24 mouse cellular contexts compared by ENCODE assay signal in the genomic region with DNA sequence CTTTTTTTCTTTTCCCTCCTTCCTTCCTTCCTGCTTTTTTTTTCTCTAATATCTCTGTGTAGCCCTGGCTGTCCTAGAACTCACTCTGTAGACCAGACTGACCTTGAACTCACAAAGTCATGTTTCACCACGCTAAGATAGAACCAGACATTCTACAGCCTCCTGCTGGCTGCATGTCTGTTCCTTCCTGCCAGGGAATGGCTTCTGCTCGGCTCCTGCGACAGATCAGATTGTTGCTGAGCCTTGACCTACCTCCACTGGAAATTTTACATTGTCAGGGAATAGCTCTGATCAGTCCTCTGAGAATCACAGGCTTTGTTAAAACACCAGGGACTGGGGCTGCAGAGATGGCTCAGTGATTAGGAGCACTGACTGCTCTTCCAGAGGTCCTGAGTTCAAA. TPM values are rescaled to one million over a fixed set of nuclear protein-coding genes. Genes with fewer than 3 reads are reported as not detected.
A peak's percentile ranks its signal among the peaks of the same experiment; 100 is the strongest.
DNase-seq lines count a peak whose midpoint lies in the region; ATAC-seq and TF ChIP-seq lines count a peak whose summit lies in the region.
"Had no signal": no experiment of that assay in that cellular context is flagged by ENCODE, and none has a peak within 500 bp of the region (broad histone marks: within the 10 kb centered on the region; RNA-seq: fewer than 3 reads in every experiment).

No protein-coding gene starts in this region.

- peaks cover 94% of the 10 kb centered on the region for H3K4me1 ChIP-seq in liver, embryonic 12.5 days
- H3K4me1 ChIP-seq in ES-E14 (ENCODE audit: control insufficient read depth in 2 of 2, insufficient read depth in 2 of 2, low read length in 2 of 2, poor library complexity in 1 of 2): peaks cover 3 to 16% of the 10 kb centered on the region in 2 experiments; a peak in 2 of 4 replicates
- H3K4me1 ChIP-seq: embryonic facial prominence, embryonic 12.5 days; forebrain, embryonic 13.5 days; forebrain, embryonic 15.5 days had no signal

- 73% methylated on average over 3 of the region's 3 CpGs for WGBS in liver, embryonic 12.5 days (ENCODE audit: insufficient replicate concordance)

- ATAC-seq in liver, embryonic 12.5 days: no peak
- ATAC-seq: activated CD4-positive, CD25-positive, alpha-beta regulatory T cell, adult 4 months; forebrain, embryonic 13.5 days; forebrain, embryonic 15.5 days; forebrain, postnatal 0 days had no signal

- H3K4me2 ChIP-seq in liver, embryonic 12.5 days: no peak overlapping the region
- H3K4me2 ChIP-seq: embryonic facial prominence, embryonic 12.5 days; forebrain, embryonic 13.5 days; forebrain, embryonic 15.5 days had no signal

- H3K9ac ChIP-seq in liver, embryonic 12.5 days: no peak overlapping the region
- no peak overlapping the region for H3K9ac ChIP-seq in ES-E14 (ENCODE audit: insufficient read depth, low read depth, low read length, poor library complexity, severe bottlenecking)
- H3K9ac ChIP-seq: embryonic facial prominence, embryonic 12.5 days; forebrain, embryonic 13.5 days; forebrain, embryonic 15.5 days; forebrain, postnatal 0 days had no signal

- no peak for DNase-seq in liver
- peak; percentile 44 for DNase-seq in ES-CJ7 (ENCODE audit: low read depth, low spot score)
- DNase-seq in ES-E14 (ENCODE audit: low read depth, low spot score): no peak
- DNase-seq in thymus, postnatal 14 days: no peak
- DNase-seq in left cerebral cortex, adult 8-10 months (ENCODE audit: low spot score in 2 of 2): no peak
- DNase-seq: adrenal gland, adult 8-10 months; adrenal gland, postnatal 14 days; adrenal gland, postnatal 36 days; cerebellum, adult 11-12 months; cerebellum, adult 2 months; cerebellum, adult 9-10 months; cerebellum, postnatal 10 days; cerebellum, postnatal 25 days; forebrain, postnatal 0 days had no signal

- in situ Hi-C loops in ES-E14 (cut with MboI; ENCODE audit: low sequenced_read_pairs in 2 of 2, unreplicated experiment in 2 of 2): no loop called here

- no peak overlapping the region for H3K4me3 ChIP-seq in liver, embryonic 12.5 days
- H3K4me3 ChIP-seq in ES-E14 (ENCODE audit: insufficient read depth in 1 of 2, low read depth in 1 of 2, low read length in 2 of 2, poor library complexity in 1 of 2, severe bottlenecking in 1 of 2): no peak overlapping the region
- H3K4me3 ChIP-seq: embryonic facial prominence, embryonic 10.5 days; embryonic facial prominence, embryonic 12.5 days; forebrain, embryonic 13.5 days; forebrain, embryonic 15.5 days had no signal

- H3K27me3 ChIP-seq in liver, embryonic 12.5 days (replicated peaks): no peaks in the 10 kb centered on the region
- H3K27me3 ChIP-seq: embryonic facial prominence, embryonic 12.5 days; forebrain, embryonic 13.5 days; forebrain, embryonic 15.5 days had no signal

- H3K9me3 ChIP-seq in liver, embryonic 12.5 days (replicated peaks): no peaks in the 10 kb centered on the region
- no peaks in the 10 kb centered on the region for H3K9me3 ChIP-seq in ES-E14 (ENCODE audit: control insufficient read depth, insufficient read depth, low read depth, low read length)
- H3K9me3 ChIP-seq: embryonic facial prominence, embryonic 10.5 days; embryonic facial prominence, embryonic 12.5 days; forebrain, embryonic 13.5 days; forebrain, embryonic 15.5 days had no signal

- H3K27ac ChIP-seq in liver, embryonic 12.5 days: peak overlapping the region; percentile 34
- H3K27ac ChIP-seq in ES-E14 (ENCODE audit: insufficient read depth, low read depth, low read length, poor library complexity, severe bottlenecking): peak overlapping the region; percentile 83; the same call in 1 of the 2 replicates
- H3K27ac ChIP-seq: embryonic facial prominence, embryonic 10.5 days; embryonic facial prominence, embryonic 12.5 days; forebrain, embryonic 13.5 days; forebrain, embryonic 15.5 days had no signal

- no peaks in the 10 kb centered on the region for H3K36me3 ChIP-seq in liver, embryonic 12.5 days
- no peaks in the 10 kb centered on the region for H3K36me3 ChIP-seq in ES-E14 (ENCODE audit: control insufficient read depth, insufficient read depth, low read length, poor library complexity, severe bottlenecking)
- H3K36me3 ChIP-seq: embryonic facial prominence, embryonic 10.5 days; embryonic facial prominence, embryonic 12.5 days; forebrain, embryonic 15.5 days had no signal

TF ChIP-seq in ES-E14, 5 proteins besides CTCF, POLR2A, EP300 and RAD21:
- no peak for TF ChIP-seq HCFC1 (IDR thresholded peaks at IDR 0.05; ENCODE audit: borderline replicate concordance, insufficient read depth, low read length)
- no peak for TF ChIP-seq ZNF384 (IDR thresholded peaks at IDR 0.05; ENCODE audit: low read depth, low read length)
- no peak for TF ChIP-seq ZC3H11A (IDR thresholded peaks at IDR 0.05; ENCODE audit: borderline replicate concordance, low read depth, low read length)
- no peak for TF ChIP-seq CHD2 (IDR thresholded peaks at IDR 0.05; ENCODE audit: low read depth, low read length)
- no peak for TF ChIP-seq MAFK (IDR thresholded peaks at IDR 0.05; ENCODE audit: insufficient read depth, low read depth, low read length)
TF ChIP-seq in ES-E14: peak in this region for 0.

RNA-seq across cellular contexts. Expression of gene Kcng3, which starts 24.0 kb away (rescaled TPM):
- 0.06 and 0.17 TPM in 2 replicates for polyA plus RNA-seq in liver, embryonic 12.5 days (2016; fragmentation: Nextera tagmentation; extraction: Ambion mirVana)
- total RNA-seq in ES-E14 (2012; rRNA removed): 0.98 and 2.4 TPM in 2 replicates
- total RNA-seq in left cerebral cortex, adult 8-10 months (2022): 10 to 100 TPM; 11.2 to 13.0 (median 11.9) TPM
- total RNA-seq: MEL had no signal
- polyA plus RNA-seq: C2C12; embryonic facial prominence, embryonic 10.5 days; embryonic facial prominence, embryonic 12.5 days; embryonic facial prominence, embryonic 14.5 days; forebrain, embryonic 11.5 days; forebrain, embryonic 13.5 days had no signal

RNA-seq across cellular contexts. Expression of gene Mta3, which starts 50.2 kb away (rescaled TPM):
- polyA plus RNA-seq in liver, embryonic 12.5 days (2016; fragmentation: Nextera tagmentation; extraction: Ambion mirVana): 60.2 and 66.4 TPM in 2 replicates
- total RNA-seq in ES-E14 (2012; rRNA removed): 52.8 and 57.1 TPM in 2 replicates
- 10 to 100 TPM; 89.8 to 96.1 (median 92.0) TPM for total RNA-seq in left cerebral cortex, adult 8-10 months (2022)
